Mouse (Mus musculus) G1E (cell line): ENCODE measurements around the gene H3f3b. TPM values are rescaled to one million over a fixed set of nuclear protein-coding genes. Genes with fewer than 3 reads are reported as not detected.

Experiments used
- ATAC-seq: 2 replicates; pipeline ENCODE4 v1.8.0; 2016; ENCODE audit warnings: mild to moderate bottlenecking; ENCODE audit not compliant: insufficient number of reproducible peaks, poor library complexity, low FRiP score, severe bottlenecking; ENCODE audit errors: extremely low read depth
- DNase-seq: peaks from one replicate; pipeline ENCODE4 v3.0.0; 2012; ENCODE audit warnings: low spot score
- H3K27me3 ChIP-seq: 2 replicates; pipeline ENCODE4 v1.6.1; 2012; ENCODE audit warnings: mild to moderate bottlenecking, low read length, inconsistent platforms; ENCODE audit not compliant: insufficient read depth
- H3K36me3 ChIP-seq: replicated peaks from 2 replicates; pipeline ENCODE3; 2012; ENCODE audit warnings: mild to moderate bottlenecking, inconsistent platforms
- H3K4me1 ChIP-seq: 2 replicates; pipeline ENCODE4 v1.6.1; 2012; ENCODE audit warnings: low read depth, low read length, inconsistent platforms, mixed read lengths; ENCODE audit not compliant: insufficient read depth
- H3K4me3 ChIP-seq: 2 replicates; pipeline ENCODE4 v1.5.1; 2012; ENCODE audit warnings: low read depth, mild to moderate bottlenecking, inconsistent platforms, low read length, moderate library complexity, mixed read lengths
- H3K9me3 ChIP-seq: replicated peaks from 2 replicates; pipeline ENCODE4 v1.6.1; 2012; ENCODE audit warnings: inconsistent platforms
- CTCF ChIP-seq: IDR thresholded peaks from 2 replicates; pipeline ENCODE4 v1.5.1; 2012; ENCODE audit warnings: low read depth, low read length, inconsistent platforms, mixed read lengths
- GATA1 ChIP-seq: IDR thresholded peaks from 2 replicates; pipeline ENCODE4 v1.6.1; 2012; ENCODE audit warnings: borderline replicate concordance, low read length, inconsistent platforms, mixed read lengths
- GATA2 ChIP-seq: IDR thresholded peaks from 2 replicates; pipeline ENCODE4 v1.6.1; 2012; ENCODE audit warnings: low read depth, low read length, inconsistent platforms, borderline replicate concordance
- POLR2AphosphoS5 ChIP-seq: IDR thresholded peaks from 2 replicates; pipeline ENCODE4 v1.6.1; 2012; ENCODE audit warnings: low read depth, low read length, inconsistent platforms; ENCODE audit not compliant: insufficient replicate concordance
- TAL1 ChIP-seq: conservative IDR thresholded peaks from 2 replicates; pipeline ENCODE4 v1.6.1; 2012; ENCODE audit warnings: low read depth, low read length, inconsistent platforms, mixed read lengths
- polyA plus RNA-seq: library from polyadenylated mRNA; stranded (reverse); fragments of >175 nt; gene quantifications from 2 replicates; pipeline ENCODE4 v1.2.3, GENCODE M21; 2012
- total RNA-seq, 2 experiments: library from RNA; stranded (forward) in 1 of 2; stranded (reverse) in 1 of 2; fragments of 200-1000 nt in 1 of 2; fragments of >200 nt in 1 of 2; fragmentation: Nextera tagmentation in 1 of 2; gene quantifications; 2 replicates each; pipeline ENCODE4 v1.2.3; 2014 to 2017

The H3f3b gene
- total and polyA plus RNA-seq, 3 experiments = 336 to 721 (median 692) TPM

GRCm38 (mm10) chr11:115999027-115999426, 28.7 kb downstream of the H3f3b start:
- H3K36me3 ChIP-seq = no peaks in the 10 kb centered on the region
- no peak for TF ChIP-seq GATA2
- peaks cover 65% of the 10 kb centered on the region for H3K27me3 ChIP-seq
- H3K9me3 ChIP-seq = peaks cover 7% of the 10 kb centered on the region
- DNase-seq (no peak), ATAC-seq (peak; percentile 15; the same call in 1 of the 2 replicates)
- H3K4me1 ChIP-seq = peaks cover 23% of the 10 kb centered on the region
- no peak overlapping the region for H3K4me3 ChIP-seq

- no peak for TF ChIP-seq GATA2
- no peak for TF ChIP-seq GATA1
- TF ChIP-seq CTCF = no peak
- no peak for TF ChIP-seq POLR2AphosphoS5
- no peak for DNase-seq
These were observed 30.1 kb downstream of the H3f3b start for GRCm38 (mm10) chr11:115997662-115998061.

GRCm38 (mm10) chr11:115997047-115997446, 30.7 kb downstream of the H3f3b start:
- no peak for TF ChIP-seq GATA2
- TF ChIP-seq TAL1 = no peak
- no peak for TF ChIP-seq POLR2AphosphoS5
- TF ChIP-seq GATA1 = no peak
- no peak for TF ChIP-seq CTCF
- no peaks in the 10 kb centered on the region for H3K36me3 ChIP-seq
- no peaks in the 10 kb centered on the region for H3K9me3 ChIP-seq
- peaks cover 65% of the 10 kb centered on the region for H3K27me3 ChIP-seq
- peaks cover 22% of the 10 kb centered on the region for H3K4me1 ChIP-seq
- ATAC-seq = no peak
- no peak overlapping the region for H3K4me3 ChIP-seq
- no peak for DNase-seq

More at GRCm38 (mm10) chr11:115997662-115998061, 30.1 kb downstream of the H3f3b start:
- H3K27me3 ChIP-seq = peaks cover 65% of the 10 kb centered on the region
- no peak for ATAC-seq
- H3K9me3 ChIP-seq = no peaks in the 10 kb centered on the region
- H3K4me3 ChIP-seq = no peak overlapping the region
- peaks cover 22% of the 10 kb centered on the region for H3K4me1 ChIP-seq
- H3K36me3 ChIP-seq = no peaks in the 10 kb centered on the region

- no peaks in the 10 kb centered on the region for H3K36me3 ChIP-seq
- ATAC-seq = no peak
- TF ChIP-seq GATA2 (no peak), TAL1 (no peak)
- H3K4me1 ChIP-seq = peaks cover 24% of the 10 kb centered on the region
- H3K4me3 ChIP-seq = no peak overlapping the region
- DNase-seq = no peak
- no peaks in the 10 kb centered on the region for H3K9me3 ChIP-seq
- H3K27me3 ChIP-seq = peaks cover 70% of the 10 kb centered on the region
These were observed 32.5 kb downstream of the H3f3b start for GRCm38 (mm10) chr11:115995256-115995655.

GRCm38 (mm10) chr11:115992098-115992497, 35.7 kb downstream of the H3f3b start:
- Histone ChIP-seq H3K36me3 (no peaks in the 10 kb centered on the region), H3K27me3 (peaks cover 75% of the 10 kb centered on the region), H3K4me1 (peaks cover 9% of the 10 kb centered on the region), H3K4me3 (no peak overlapping the region), H3K9me3 (no peaks in the 10 kb centered on the region)
- no peak for ATAC-seq
- DNase-seq = no peak
- TF ChIP-seq TAL1 = no peak
- no peak for TF ChIP-seq CTCF
- TF ChIP-seq GATA2 = no peak
- TF ChIP-seq GATA1 = no peak

- Histone ChIP-seq H3K27me3 (peaks cover 77% of the 10 kb centered on the region), H3K4me1 (peaks cover 9% of the 10 kb centered on the region), H3K4me3 (no peak overlapping the region), H3K36me3 (no peaks in the 10 kb centered on the region), H3K9me3 (no peaks in the 10 kb centered on the region)
- no peak for DNase-seq
- ATAC-seq = no peak
- TF ChIP-seq POLR2AphosphoS5 (no peak), GATA2 (no peak), TAL1 (no peak), GATA1 (no peak), CTCF (no peak)
These were observed 38.1 kb downstream of the H3f3b start for GRCm38 (mm10) chr11:115989686-115990085.

GRCm38 (mm10) chr11:115983291-115983690, 44.5 kb downstream of the H3f3b start:
- no peak for ATAC-seq
- Histone ChIP-seq H3K36me3 (no peaks in the 10 kb centered on the region), H3K27me3 (peaks cover 74% of the 10 kb centered on the region), H3K4me3 (no peak overlapping the region), H3K4me1 (no peaks in the 10 kb centered on the region; the same call in 1 of the 2 replicates), H3K9me3 (no peaks in the 10 kb centered on the region)
- TF ChIP-seq CTCF (no peak), GATA2 (no peak), POLR2AphosphoS5 (no peak), GATA1 (no peak), TAL1 (no peak)
- no peak for DNase-seq
